Mouse (Mus musculus) urinary bladder, postnatal 36 days (tissue): ENCODE measurements at regions not wholly inside any gene's neighbourhood (a gene's known extent, or its start where the extent isn't known, plus 50 kb on each side); places are given as distances from the start of the nearest gene placed in this dataset.
"Not testable (repeated sequence)": the region's sequence is repeated elsewhere in the genome, so short reads cannot be mapped to it uniquely, and the experiment has no call there.

Source experiments
- DNase-seq, 2 experiments: peaks; one replicate each; pipeline ENCODE4 v3.0.0; 2022; ENCODE audit warnings: low spot score in 2 of 2, mixed read lengths in 1 of 2

- DNase-seq: peak; percentile 75 to 81
Observed at GRCm38 (mm10) chr9:116426269-116426999, 251.3 kb upstream of the Tgfbr2 start.

GRCm38 (mm10) chr9:116425400-116425799 is 250.2 kb upstream of the Tgfbr2 start:
- DNase-seq: not testable (repeated sequence)

DNA sequence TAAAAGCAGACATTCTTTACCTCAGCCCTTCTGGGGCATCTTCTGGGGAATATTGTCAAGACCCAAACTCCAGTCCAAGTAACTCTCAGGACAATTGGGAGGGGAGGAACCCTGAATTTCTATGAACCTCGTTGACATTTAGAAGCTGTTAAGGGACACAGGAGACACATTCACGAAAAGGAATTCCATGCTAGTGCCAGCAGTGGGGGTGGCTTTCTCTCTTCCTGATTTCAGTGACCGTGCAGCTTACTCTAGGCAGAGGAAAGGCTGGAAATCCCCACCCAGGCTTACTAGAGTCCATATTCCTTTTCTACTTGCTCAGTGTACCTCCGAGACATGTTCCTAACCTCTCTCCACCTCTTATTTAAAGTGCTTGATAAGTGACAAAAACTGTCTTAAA is 239.9 kb upstream of the Tgfbr2 start:
- DNase-seq: no peak

GRCm38 (mm10) chr9:116411067-116411466 is 235.9 kb upstream of the Tgfbr2 start:
- no peak for DNase-seq

DNA sequence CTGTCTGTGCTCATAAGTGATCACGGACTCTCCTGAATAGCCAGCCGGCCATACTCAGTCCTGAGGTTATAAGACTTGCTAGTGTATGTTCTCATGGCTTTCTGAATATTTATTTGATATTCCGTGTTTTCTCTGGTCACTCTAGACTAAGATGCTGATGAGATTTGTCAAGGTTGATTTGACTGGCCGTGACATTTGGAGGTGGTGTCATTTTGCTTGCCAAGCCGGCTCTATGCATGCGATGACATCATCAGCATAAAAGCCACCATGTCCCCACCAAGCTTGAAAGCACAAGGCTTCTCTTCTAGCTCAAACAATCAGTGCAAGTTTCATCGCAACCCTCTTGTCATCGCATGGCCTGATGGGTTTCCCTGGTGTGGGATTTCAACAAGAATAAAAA is 235.3 kb upstream of the Tgfbr2 start:
- no peak for DNase-seq

- DNase-seq: no peak
Observed at GRCm38 (mm10) chr9:116408116-116408515, 233.0 kb upstream of the Tgfbr2 start.

GRCm38 (mm10) chr9:116405051-116405450 is 229.9 kb upstream of the Tgfbr2 start:
- DNase-seq: no peak

- no peak for DNase-seq
Observed at GRCm38 (mm10) chr9:116401821-116402220, 226.7 kb upstream of the Tgfbr2 start.

DNA sequence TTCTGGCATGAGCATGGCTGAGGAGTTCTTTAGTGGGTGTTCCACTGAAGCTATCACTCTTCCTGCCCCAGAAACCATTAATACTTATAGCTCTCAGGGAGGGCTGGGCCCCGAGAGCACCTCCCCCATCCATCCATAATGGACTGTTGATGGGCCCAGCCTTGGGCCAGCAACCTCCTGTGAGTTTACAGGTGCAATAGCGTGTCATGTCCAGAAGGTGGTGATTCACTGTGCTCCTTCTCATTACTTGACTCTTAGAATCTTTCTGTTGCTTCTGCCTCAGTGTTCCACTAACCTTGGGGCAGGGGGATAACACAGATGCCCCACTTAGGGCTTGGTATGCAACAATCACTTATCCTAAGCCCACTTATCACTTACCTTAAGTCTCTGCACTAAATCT is 225.1 kb upstream of the Tgfbr2 start:
- DNase-seq: no peak

DNA sequence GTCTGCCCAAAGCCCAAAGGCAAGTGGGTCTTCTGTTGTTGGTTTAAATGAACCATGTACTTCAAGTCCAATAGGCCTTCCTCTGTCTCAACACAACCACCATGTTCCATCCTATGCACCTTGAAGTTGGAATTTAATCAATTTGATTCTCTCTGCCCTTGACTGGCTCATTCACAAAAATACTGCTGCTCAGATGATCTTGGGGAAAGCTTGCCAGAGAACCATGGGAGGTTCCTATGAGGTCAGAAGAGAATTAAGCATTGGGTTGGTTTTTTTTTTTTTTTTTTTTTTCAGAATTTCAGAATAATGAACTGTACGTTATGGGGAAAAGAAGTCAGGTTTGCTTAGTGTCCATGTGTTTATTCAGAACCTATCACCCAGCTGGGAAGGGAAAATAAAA is 224.1 kb upstream of the Tgfbr2 start:
- no peak for DNase-seq

DNA sequence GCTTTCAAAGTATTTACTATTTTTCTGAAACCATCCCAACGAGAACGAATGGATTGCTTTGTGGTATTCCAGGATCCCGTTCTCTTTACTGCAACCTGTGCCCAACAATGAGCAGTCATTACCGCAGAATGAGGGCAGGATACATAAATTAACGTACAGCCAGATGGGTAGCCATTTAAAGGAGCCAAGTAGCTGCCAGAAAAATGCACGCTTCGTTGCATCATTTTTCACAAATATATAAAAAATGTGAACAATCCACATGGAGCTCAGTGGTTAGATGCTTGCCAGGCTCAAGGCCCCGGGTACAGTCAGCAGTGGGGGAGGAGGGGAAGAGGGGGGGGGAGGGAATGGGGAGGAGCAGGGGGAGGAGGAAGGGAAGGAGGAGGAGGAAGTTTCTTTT is 217.1 kb upstream of the Tgfbr2 start:
- DNase-seq: no peak

GRCm38 (mm10) chr9:116389781-116390180 is 214.6 kb upstream of the Tgfbr2 start:
- no peak for DNase-seq

- DNase-seq: no peak
Observed at GRCm38 (mm10) chr9:116388863-116389262, 213.7 kb upstream of the Tgfbr2 start.

DNA sequence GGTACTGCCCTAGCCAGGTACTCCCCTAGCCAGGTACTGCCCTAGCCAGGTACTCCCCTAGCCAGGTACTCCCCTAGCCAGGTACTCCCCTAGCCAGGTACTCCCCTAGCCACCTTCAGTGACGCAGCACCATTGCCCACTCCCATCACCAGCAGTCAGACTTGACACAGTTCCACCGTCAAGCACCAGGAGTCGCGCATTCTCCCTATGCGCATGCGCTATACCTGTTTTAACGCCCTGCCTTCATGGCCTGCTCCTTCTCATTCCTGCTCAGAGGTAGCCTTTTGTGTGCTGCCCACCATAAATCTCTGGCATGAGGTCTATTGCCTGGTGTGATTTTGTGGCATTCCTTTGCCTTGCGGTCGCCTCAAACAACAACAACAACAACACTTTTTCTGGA is 212.9 kb upstream of the Tgfbr2 start:
- no peak for DNase-seq

DNA sequence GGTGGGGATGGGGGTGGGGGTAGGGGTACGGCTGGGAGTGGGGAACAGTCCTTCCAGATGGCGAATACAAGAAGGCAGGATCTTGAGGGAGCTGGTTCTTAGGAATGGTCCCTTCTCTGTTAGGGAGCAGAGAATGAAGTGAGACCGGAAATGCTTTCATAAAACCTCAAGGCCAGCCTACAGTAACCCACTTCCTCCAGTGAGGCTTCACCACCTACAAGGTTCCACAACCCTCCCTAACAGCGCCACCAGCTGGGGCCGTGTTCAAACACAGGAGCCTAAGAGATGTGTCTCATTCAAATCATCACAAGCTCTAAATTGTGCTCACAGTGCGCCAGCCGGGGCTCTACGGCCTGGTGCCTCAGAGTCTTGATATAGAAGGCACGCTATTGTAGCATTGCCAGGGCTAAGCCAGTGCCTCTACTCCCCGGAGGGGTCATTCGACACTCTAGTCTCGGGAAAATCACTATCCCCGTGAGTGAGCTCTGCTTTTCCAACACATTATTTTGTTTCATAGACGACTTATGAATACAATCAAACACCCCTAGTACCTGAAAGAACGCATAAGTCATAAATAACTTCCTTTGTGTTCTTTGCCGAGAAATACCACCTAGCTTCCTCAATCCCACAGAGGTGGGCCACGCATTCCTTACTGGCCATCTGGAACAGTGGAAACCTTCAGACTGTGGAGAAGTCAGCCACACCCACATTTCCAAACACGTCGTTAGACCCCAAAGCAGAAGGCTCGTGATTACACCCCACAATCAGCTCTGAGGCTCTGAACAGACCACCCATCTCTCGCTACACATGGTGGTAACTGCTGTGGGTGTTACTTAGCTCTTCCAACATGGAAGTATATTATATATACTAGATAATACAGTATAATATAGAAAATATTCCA is 209.3 kb upstream of the Tgfbr2 start:
- peak; percentile 75 to 87 for DNase-seq

DNA sequence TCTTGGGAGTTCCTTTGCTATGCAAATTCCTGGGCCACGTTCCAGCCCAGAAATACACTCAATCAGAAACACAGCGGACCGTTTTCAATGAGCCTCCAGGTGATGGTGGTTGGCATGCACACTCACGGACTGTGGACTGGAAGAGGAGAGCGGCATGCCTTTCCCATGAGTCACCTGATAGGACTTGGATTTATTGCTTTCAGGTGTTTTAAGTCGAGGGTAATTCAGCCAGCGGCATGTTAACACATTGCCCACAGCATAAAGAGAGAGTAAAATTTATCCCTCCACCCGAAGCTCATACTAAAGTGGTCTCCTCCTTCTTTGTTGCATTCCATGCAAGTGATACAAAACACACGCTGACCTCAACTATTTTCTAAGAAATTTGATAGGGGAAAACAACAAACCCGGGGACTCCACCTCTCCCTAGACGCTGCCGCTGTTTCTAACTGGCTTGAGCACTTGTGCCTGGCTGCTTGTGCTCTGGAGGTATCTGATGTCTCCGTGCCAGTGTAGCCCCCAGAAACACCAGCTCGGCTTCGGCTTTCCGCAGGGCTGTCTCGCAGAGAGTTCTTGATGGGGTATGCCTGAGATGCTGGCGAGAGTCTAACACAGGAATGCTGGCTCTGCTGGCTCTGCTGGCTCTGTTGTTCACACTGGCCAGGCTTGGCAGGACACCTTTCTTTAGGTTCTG is 208.4 kb upstream of the Tgfbr2 start:
- DNase-seq: peak; percentile 40 to 44

DNA sequence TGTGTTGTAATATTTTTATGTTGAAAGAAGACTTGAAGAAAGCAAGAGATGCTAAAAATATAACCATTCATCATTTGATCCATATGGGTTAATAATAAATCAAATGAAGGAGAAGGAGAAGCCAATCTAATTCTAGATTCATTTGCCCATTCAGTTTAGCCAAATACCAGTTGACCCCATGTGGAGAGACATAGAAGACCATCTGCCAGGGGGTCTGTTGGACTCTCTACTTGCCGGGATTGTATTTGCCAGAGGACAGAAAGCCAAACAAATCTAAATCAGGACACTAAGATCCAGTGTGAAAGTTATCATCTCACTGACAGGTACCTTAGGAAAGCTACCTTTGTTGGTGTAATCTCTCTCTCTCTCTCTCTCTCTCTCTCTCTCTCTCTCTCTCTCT is 202.5 kb upstream of the Tgfbr2 start:
- no peak for DNase-seq

DNA sequence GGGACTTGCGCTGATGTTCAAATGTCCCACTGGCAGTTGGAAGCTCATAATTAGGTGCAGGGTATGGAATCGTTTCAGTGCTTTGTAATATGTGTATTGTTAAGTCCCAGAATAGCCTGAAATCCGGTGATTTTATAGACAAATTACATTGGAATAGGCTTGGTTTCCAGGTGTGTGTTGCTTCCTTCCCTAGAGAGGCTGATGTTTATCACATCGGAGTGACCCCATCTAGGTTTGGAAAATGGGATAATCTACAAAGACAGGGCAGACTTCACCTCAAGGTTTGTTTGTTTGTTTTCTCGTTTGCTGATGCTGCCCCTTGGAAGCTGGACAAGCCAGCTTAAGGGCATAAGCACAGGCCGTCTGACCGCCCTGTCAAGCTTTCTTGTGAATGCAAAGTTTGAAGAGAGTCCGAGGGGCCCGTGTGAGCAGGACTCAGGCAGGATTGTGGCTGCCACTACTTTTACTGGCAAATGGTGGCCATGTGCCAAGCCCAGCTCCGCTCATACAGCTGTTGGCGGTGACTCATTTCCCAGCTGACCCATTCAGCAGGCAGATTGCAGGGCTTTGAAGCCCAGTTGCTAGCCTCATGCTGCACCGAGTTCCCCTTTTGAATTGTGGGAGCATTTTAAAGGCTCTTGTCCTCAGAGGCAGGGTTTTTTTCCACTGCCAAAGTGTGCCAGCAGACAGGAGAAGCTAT is 200.6 kb upstream of the Tgfbr2 start:
- peak; percentile 64 to 84 for DNase-seq

DNA sequence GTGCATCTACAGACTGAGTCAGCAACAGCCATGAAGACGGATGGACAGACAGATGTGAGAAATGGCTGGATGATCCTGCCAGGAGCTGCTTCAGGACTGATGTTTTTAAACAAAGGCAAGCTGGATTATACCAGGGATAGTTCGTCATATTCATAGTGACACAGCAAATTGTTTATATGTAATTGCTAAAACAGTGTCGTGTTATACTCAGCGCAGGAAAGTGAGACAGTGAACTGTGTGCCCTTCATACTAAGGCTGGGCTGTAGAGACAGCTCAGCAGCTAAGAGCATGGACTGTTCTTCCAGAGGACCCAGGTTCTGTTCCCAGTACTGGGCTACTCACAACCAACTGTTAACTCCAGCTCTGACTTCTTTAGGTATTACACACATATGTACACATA is 199.2 kb upstream of the Tgfbr2 start:
- no peak for DNase-seq

GRCm38 (mm10) chr9:116373396-116373795 is 198.2 kb upstream of the Tgfbr2 start:
- DNase-seq: no peak

DNA sequence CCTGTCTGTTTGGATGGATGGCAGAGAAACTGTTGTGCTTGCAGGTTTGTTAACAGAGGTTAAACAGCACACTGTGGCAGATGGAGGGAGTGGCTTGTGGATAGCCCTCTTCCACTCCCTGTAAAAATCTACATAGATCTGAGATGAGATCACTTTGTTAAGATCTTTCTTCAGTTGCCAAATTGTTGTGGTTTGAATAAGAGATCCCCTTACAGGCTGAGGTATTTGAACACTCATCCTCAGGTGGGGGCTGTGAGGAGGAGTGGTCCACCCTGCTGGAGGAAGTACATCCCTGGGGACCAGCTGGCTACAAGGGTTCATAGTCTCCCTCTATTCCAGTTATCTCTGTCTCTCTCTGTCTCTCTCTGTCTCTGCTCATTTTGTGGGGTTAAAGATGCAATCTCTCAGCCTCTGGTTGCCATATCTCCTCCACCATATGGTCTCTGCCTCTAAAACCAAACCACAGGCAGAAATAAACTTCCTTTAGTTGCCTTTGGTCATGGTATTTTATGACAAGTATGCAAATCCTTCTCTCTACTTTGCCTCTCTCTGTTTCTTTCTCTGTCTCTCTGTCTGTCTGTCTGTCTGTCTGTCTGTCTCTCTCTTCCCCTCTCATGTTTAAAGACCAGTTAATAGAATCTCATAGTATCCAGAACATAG is 194.0 kb upstream of the Tgfbr2 start:
- DNase-seq: no peak
